Mouse (Mus musculus) embryonic facial prominence, embryonic 11.5 days (tissue): Measurements from ENCODE around the gene Pabpn1. TPM values are rescaled to one million over a fixed set of nuclear protein-coding genes. Genes with fewer than 3 reads are reported as not detected.

Experiments
- ATAC-seq: fragments of 200-750 bp; cut with Nextera tagmentation; replicated peaks from 2 replicates; pipeline ENCODE4 v1.8.0; 2017; ENCODE audit warnings: low read depth; ENCODE audit not compliant: insufficient number of reproducible peaks, low FRiP score, low TSS enrichment
- DNase-seq: peaks from one replicate; pipeline ENCODE4 v3.0.0-alpha.2; 2015; ENCODE audit warnings: low spot score
- H3K27ac ChIP-seq: fragments of 300-500 bp; sonication (generic); replicated peaks from 2 replicates; pipeline ENCODE4 v1.5.1; 2014; ENCODE audit warnings: mild to moderate bottlenecking, low read depth, low read length, control low read depth
- H3K27me3 ChIP-seq: fragments of 300-500 bp; sonication (generic); 2 replicates; pipeline ENCODE4 v1.6.1; 2014; ENCODE audit warnings: mild to moderate bottlenecking, low read length, moderate library complexity, mixed read lengths; ENCODE audit not compliant: control insufficient read depth, insufficient read depth
- H3K36me3 ChIP-seq: fragments of 300-500 bp; sonication (generic); replicated peaks from 2 replicates; pipeline ENCODE4 v1.6.1; 2014; ENCODE audit warnings: low read depth, mild to moderate bottlenecking, low read length, moderate library complexity, mixed read lengths; ENCODE audit not compliant: control insufficient read depth, insufficient read depth
- H3K4me1 ChIP-seq: fragments of 300-500 bp; sonication (generic); 2 replicates; pipeline ENCODE4 v1.6.1; 2014; ENCODE audit warnings: low read length, mixed read lengths; ENCODE audit not compliant: control insufficient read depth, insufficient read depth
- H3K4me2 ChIP-seq: fragments of 300-500 bp; sonication (generic); 2 replicates; pipeline ENCODE4 v1.6.1; 2014; ENCODE audit warnings: low read depth, mild to moderate bottlenecking, control low read depth, low read length, moderate library complexity
- H3K4me3 ChIP-seq: fragments of 300-500 bp; sonication (generic); 2 replicates; pipeline ENCODE4 v1.5.1; 2014; ENCODE audit warnings: low read depth, low read length, control low read depth
- H3K9ac ChIP-seq: fragments of 300-500 bp; sonication (generic); replicated peaks from 2 replicates; pipeline ENCODE4 v1.6.1; 2014; ENCODE audit warnings: mild to moderate bottlenecking, control low read depth, low read length
- H3K9me3 ChIP-seq: fragments of 300-500 bp; sonication (generic); replicated peaks from 2 replicates; pipeline ENCODE4 v1.6.1; 2016; ENCODE audit warnings: mild to moderate bottlenecking, low read length, inconsistent platforms, mixed read lengths; ENCODE audit not compliant: control insufficient read depth
- WGBS: fragments of 180-500 bp; shearing (Covaris S2); extraction: QIAGEN DNeasy Blood & Tissue Kit; methylation state at CpG from one replicate; pipeline ENCODE4 v1.1.7; 2014; 5-methylcytosine and 5-hydroxymethylcytosine counted together
- polyA plus RNA-seq: library from polyadenylated mRNA; unstranded; fragments of >200 nt; fragmentation: Nextera tagmentation; extraction: Ambion mirVana; gene quantifications from 2 replicates; pipeline ENCODE4 v1.2.1, GENCODE M21; 2014

Pabpn1 gene
- polyA plus RNA-seq, 1 experiment from 2014 or later: 167 TPM

DNA sequence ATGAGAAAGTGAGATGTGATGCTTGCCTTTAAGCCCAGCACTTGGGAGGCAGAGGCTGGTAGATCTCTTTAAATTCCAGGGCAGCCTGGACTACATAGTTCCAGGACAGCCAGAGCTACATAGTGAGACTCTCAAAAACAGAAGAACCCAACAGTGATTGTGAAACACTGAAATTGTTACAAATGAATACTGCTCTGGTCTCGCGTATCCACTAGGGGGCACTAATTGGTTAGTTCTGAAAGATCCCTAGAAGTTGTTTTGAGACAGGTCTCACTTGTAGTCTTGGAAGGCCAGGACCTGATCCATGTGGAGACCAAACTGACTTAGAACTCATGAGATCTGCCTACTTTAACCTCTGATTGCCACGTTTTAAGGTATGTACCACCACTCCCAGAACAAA, 8.1 kb downstream of the Pabpn1 start:
- Histone ChIP-seq H3K9ac (no peak overlapping the region), H3K36me3 (peaks cover 6% of the 10 kb centered on the region), H3K27me3 (no peaks in the 10 kb centered on the region), H3K27ac (no peak overlapping the region), H3K4me3 (no peak overlapping the region), H3K9me3 (no peaks in the 10 kb centered on the region), H3K4me1 (no peaks in the 10 kb centered on the region), H3K4me2 (no peak overlapping the region)
- ATAC-seq (0 out of 2 replicates have a peak, but pooled peaks have one; percentile 42), DNase-seq (peak; percentile 92)
- WGBS: 0% methylated on average over 3 of the region's 3 CpGs

- no peaks in the 10 kb centered on the region; the same call in 1 of the 2 replicates for H3K36me3 ChIP-seq
- 82% methylated on average over 4 of the region's 4 CpGs for WGBS
- H3K4me2 ChIP-seq: no peak overlapping the region
- H3K27ac ChIP-seq: no peak overlapping the region
- DNase-seq (no peak), ATAC-seq (no peak)
- H3K4me1 ChIP-seq: no peaks in the 10 kb centered on the region
- no peaks in the 10 kb centered on the region for H3K27me3 ChIP-seq
- no peak overlapping the region for H3K9ac ChIP-seq
- no peak overlapping the region for H3K4me3 ChIP-seq
- H3K9me3 ChIP-seq: no peaks in the 10 kb centered on the region
These were observed 11.3 kb downstream of the Pabpn1 start for GRCm38 (mm10) chr14:54903641-54904040.

DNA sequence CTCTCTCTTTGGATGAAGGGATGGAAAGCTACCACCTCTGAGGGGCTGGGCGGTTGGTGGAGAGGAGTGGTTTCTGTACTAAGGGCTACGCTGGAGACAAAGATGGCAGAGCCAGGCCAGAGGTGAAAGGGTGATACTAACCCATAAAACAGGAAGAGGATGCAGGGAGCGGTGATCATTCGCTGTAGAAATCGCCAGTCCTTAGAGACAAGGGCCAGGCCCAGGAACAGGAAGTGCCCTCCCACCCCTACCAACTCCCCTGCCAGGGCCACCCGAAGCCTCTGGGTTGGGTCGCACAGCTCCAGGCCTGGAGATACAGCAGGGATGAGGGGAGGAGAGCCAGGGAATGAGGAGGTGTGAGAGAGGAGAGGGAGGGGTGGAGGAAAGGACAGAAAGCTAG, 16.4 kb downstream of the Pabpn1 start:
- no peaks in the 10 kb centered on the region for H3K9me3 ChIP-seq
- H3K4me1 ChIP-seq: no peaks in the 10 kb centered on the region; the same call in 1 of the 2 replicates
- no peak for ATAC-seq
- no peaks in the 10 kb centered on the region for H3K27me3 ChIP-seq
- 79% methylated on average over 7 of the region's 7 CpGs for WGBS
- H3K4me2 ChIP-seq: no peak overlapping the region
- H3K4me3 ChIP-seq: no peak overlapping the region
- no peak overlapping the region for H3K9ac ChIP-seq
- no peak overlapping the region for H3K27ac ChIP-seq
- no peak for DNase-seq
- no peaks in the 10 kb centered on the region; the same call in 1 of the 2 replicates for H3K36me3 ChIP-seq

DNA sequence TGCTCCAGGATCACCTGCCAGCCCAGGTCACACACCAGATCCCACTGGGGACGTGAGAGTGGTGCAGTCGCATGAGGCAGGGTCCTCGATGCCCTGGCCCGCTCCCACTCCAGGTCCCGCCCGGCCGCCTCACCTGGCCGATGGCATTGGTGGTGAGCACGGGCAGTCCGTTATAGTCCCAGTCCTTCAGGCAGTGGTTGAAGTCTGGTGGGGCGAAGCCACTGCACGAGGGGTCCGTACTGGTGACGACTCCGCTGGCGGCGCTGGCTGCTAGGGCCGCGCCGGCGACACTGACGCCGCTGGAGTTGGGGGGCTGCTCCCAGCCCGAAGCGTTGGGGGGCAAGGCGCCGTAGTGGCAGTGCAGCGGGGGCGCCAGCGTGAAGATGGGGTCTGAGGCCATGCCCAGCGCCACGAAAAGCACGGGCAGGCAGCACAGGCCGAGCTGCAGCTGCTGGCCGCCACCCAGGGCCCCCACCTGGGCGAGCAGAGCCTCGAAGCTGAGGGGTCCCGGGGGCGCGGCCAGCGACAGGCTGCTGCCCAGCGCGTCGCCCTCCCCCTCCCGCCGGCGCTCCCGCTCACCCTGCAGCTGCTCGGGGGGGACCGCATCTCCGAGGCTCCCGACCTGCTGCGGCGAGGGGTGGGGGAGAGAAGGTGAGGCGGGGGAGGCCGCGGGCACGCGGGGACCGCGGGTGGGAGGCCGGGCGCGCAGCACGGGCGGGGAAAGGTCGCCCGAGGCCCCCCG, 20.0 kb downstream of the Pabpn1 start:
- Histone ChIP-seq H3K27me3 (no peaks in the 10 kb centered on the region), H3K9me3 (no peaks in the 10 kb centered on the region), H3K27ac (peak overlapping the region; percentile 78), H3K9ac (peak overlapping the region; percentile 87), H3K4me1 (no peaks in the 10 kb centered on the region; the same call in 1 of the 2 replicates), H3K36me3 (peaks cover 5% of the 10 kb centered on the region), H3K4me3 (peak overlapping the region; percentile 89), H3K4me2 (peak overlapping the region; percentile 98)
- peak; percentile 40 for DNase-seq
- peak; percentile 45; the same call in 1 of the 2 replicates for ATAC-seq
- WGBS: 2% methylated on average over 41 of the region's 69 CpGs

DNA sequence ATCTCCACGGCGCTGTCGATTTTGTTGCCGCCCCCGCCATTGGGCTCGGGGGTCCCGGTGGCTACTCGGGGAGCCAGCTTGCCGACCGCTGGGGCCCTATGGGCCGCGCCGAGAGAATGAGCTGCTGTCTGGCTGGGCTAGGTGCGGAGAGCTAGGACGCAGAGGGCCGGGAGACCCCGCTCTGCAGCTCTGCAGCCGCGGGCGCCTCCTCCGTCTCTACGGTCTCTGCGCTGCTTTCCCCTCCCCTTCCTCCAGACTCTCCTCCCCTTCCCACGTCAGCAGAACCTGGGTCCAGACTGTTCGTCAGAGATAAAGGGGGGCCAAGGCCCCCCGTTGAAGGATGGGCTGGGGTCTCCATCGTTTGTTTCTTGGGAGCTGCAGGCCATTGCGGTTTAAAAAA, 20.6 kb downstream of the Pabpn1 start, which contains the start of gene Slc22a17:
Slc22a17 (minus strand) TSS at position 247 of the 400 bp plus-strand sequence.
- H3K27me3 ChIP-seq: no peaks in the 10 kb centered on the region
- H3K27ac ChIP-seq: peak within 1 kb of the TSS; percentile 78
- ATAC-seq (peak; percentile 93), DNase-seq (peak; percentile 93)
- peak within 1 kb of the TSS; percentile 98 for H3K4me2 ChIP-seq
- 0% methylated on average over 28 of the region's 28 CpGs for WGBS
- peak within 1 kb of the TSS; percentile 87 for H3K9ac ChIP-seq
- peaks cover 6% of the 10 kb centered on the region for H3K36me3 ChIP-seq
- H3K4me3 ChIP-seq: peak within 1 kb of the TSS; percentile 89
- H3K4me1 ChIP-seq: no peaks in the 10 kb centered on the region; the same call in 1 of the 2 replicates
- H3K9me3 ChIP-seq: no peaks in the 10 kb centered on the region

DNA sequence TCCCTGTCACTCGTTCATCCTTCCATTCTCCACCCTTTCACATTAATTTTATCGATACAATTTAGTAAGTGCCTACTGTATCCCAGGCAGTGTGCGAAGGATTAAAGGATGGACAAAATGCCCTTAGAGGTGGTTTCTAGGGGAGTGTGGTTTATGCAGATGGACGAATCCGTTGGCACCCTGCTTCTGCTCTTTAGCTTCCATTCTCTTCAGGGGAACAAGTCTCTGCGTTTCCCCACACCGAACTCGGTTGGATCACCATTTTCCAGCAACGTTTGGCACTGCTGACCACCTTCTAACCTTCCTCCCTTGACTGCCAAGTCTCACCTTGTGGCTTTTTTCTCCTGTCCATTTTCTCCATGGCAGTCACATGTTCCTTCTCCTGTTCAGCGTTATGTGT, 21.0 kb downstream of the Pabpn1 start:
- WGBS: 19% methylated on average over 10 of the region's 10 CpGs
- Histone ChIP-seq H3K27me3 (no peaks in the 10 kb centered on the region), H3K4me3 (peak overlapping the region; percentile 89), H3K4me1 (no peaks in the 10 kb centered on the region; the same call in 1 of the 2 replicates), H3K4me2 (peak overlapping the region; percentile 98), H3K36me3 (peaks cover 6% of the 10 kb centered on the region), H3K9me3 (no peaks in the 10 kb centered on the region), H3K9ac (peak overlapping the region; percentile 87), H3K27ac (no peak overlapping the region)
- ATAC-seq: peak; percentile 14; the same call in 1 of the 2 replicates
- DNase-seq: no peak

- no peaks in the 10 kb centered on the region for H3K27me3 ChIP-seq
- WGBS: 92% methylated on average over 16 of the region's 16 CpGs
- ATAC-seq (no peak), DNase-seq (no peak)
- H3K4me2 ChIP-seq: no peak overlapping the region
- no peak overlapping the region for H3K4me3 ChIP-seq
- H3K9me3 ChIP-seq: peaks cover 10% of the 10 kb centered on the region
- H3K9ac ChIP-seq: no peak overlapping the region
- peaks cover 17% of the 10 kb centered on the region for H3K36me3 ChIP-seq
- no peak overlapping the region for H3K27ac ChIP-seq
- peaks cover 3% of the 10 kb centered on the region for H3K4me1 ChIP-seq
These were observed 27.9 kb downstream of the Pabpn1 start for GRCm38 (mm10) chr14:54920076-54920685.
